Mouse (Mus musculus) hindbrain, embryonic 14.5 days (tissue): Measurements from ENCODE around the gene Mcm2. TPM values are rescaled to one million over a fixed set of nuclear protein-coding genes. Genes with fewer than 3 reads are reported as not detected.

Source experiments
- ATAC-seq: fragments of 200-750 bp; cut with Nextera tagmentation; 2 replicates; pipeline ENCODE4 v1.8.0; 2017; ENCODE audit warnings: moderate number of reproducible peaks, mild to moderate bottlenecking, moderate TSS enrichment, moderate library complexity; ENCODE audit not compliant: low FRiP score
- DNase-seq: peaks from one replicate; pipeline ENCODE4 v3.0.0-alpha.2; 2015; ENCODE audit warnings: low spot score
- H3K27ac ChIP-seq: fragments of 300-500 bp; sonication (generic); 2 replicates; pipeline ENCODE4 v1.5.1; 2014; ENCODE audit warnings: mild to moderate bottlenecking, moderate library complexity
- H3K27me3 ChIP-seq: fragments of 300-500 bp; sonication (generic); 2 replicates; pipeline ENCODE4 v1.6.1; 2014; ENCODE audit warnings: mild to moderate bottlenecking, low read length, mixed read lengths; ENCODE audit not compliant: control insufficient read depth, insufficient read depth
- H3K36me3 ChIP-seq: fragments of 300-500 bp; sonication (generic); replicated peaks from 2 replicates; pipeline ENCODE4 v1.6.1; 2014; ENCODE audit not compliant: control insufficient read depth, insufficient read depth
- H3K4me1 ChIP-seq: fragments of 300-500 bp; sonication (generic); replicated peaks from 2 replicates; pipeline ENCODE4 v1.6.1; 2014; ENCODE audit warnings: antibody characterized with exemption, low read length, mixed read lengths; ENCODE audit not compliant: control insufficient read depth, insufficient read depth
- H3K4me2 ChIP-seq: fragments of 300-500 bp; sonication (generic); replicated peaks from 2 replicates; pipeline ENCODE4 v1.6.1; 2014; ENCODE audit warnings: mild to moderate bottlenecking, moderate library complexity
- H3K4me3 ChIP-seq: fragments of 300-500 bp; sonication (generic); replicated peaks from 2 replicates; pipeline ENCODE4 v1.5.1; 2014; ENCODE audit warnings: mild to moderate bottlenecking, low read length
- H3K9ac ChIP-seq: fragments of 300-500 bp; sonication (generic); 2 replicates; pipeline ENCODE4 v1.6.1; 2014
- H3K9me3 ChIP-seq: fragments of 300-500 bp; sonication (generic); 2 replicates; pipeline ENCODE4 v1.6.1; 2016; ENCODE audit warnings: low read length; ENCODE audit not compliant: control insufficient read depth
- WGBS: fragments of 180-500 bp; shearing (Covaris S2); extraction: QIAGEN DNeasy Blood & Tissue Kit; methylation state at CpG from one replicate; pipeline ENCODE4 v1.1.7; 2014; 5-methylcytosine and 5-hydroxymethylcytosine counted together
- polyA plus RNA-seq: library from polyadenylated mRNA; unstranded; fragments of >200 nt; fragmentation: Nextera tagmentation; extraction: Ambion mirVana; gene quantifications from 2 replicates; pipeline ENCODE4 v1.2.1, GENCODE M21; 2014

The Mcm2 gene
- polyA plus RNA-seq, 1 experiment from 2014 or later, result 27.0 TPM

GRCm38 (mm10) chr6:88914799-88915198 is 16.2 kb upstream of the Mcm2 start:
- Histone ChIP-seq H3K9ac (no peak overlapping the region), H3K36me3 (peaks cover 25% of the 10 kb centered on the region), H3K4me3 (no peak overlapping the region), H3K4me2 (no peak overlapping the region), H3K4me1 (no peaks in the 10 kb centered on the region), H3K27me3 (no peaks in the 10 kb centered on the region), H3K27ac (no peak overlapping the region), H3K9me3 (no peaks in the 10 kb centered on the region)
- ATAC-seq (no peak), DNase-seq (no peak)
- WGBS, result 78% methylated on average over 5 of the region's 5 CpGs

GRCm38 (mm10) chr6:88913440-88913839 is 14.9 kb upstream of the Mcm2 start:
- Histone ChIP-seq H3K27ac (no peak overlapping the region), H3K27me3 (no peaks in the 10 kb centered on the region), H3K9ac (no peak overlapping the region), H3K36me3 (peaks cover 26% of the 10 kb centered on the region), H3K4me1 (no peaks in the 10 kb centered on the region), H3K4me2 (no peak overlapping the region), H3K4me3 (no peak overlapping the region), H3K9me3 (no peaks in the 10 kb centered on the region)
- ATAC-seq (no peak), DNase-seq (no peak)

GRCm38 (mm10) chr6:88913022-88913421 is 14.4 kb upstream of the Mcm2 start:
- H3K36me3 ChIP-seq, result peaks cover 26% of the 10 kb centered on the region
- 80% methylated on average over 4 of the region's 4 CpGs for WGBS
- no peaks in the 10 kb centered on the region for H3K4me1 ChIP-seq
- H3K9me3 ChIP-seq, result no peaks in the 10 kb centered on the region
- no peak overlapping the region for H3K9ac ChIP-seq
- no peak for ATAC-seq
- DNase-seq, result no peak
- no peak overlapping the region for H3K4me3 ChIP-seq
- no peak overlapping the region for H3K4me2 ChIP-seq
- H3K27me3 ChIP-seq, result no peaks in the 10 kb centered on the region
- H3K27ac ChIP-seq, result no peak overlapping the region

GRCm38 (mm10) chr6:88909151-88909550 is 10.6 kb upstream of the Mcm2 start:
- Histone ChIP-seq H3K27ac (no peak overlapping the region), H3K4me2 (no peak overlapping the region), H3K9me3 (no peaks in the 10 kb centered on the region), H3K4me3 (no peak overlapping the region), H3K4me1 (0 out of 2 replicates have a peak, but pooled peaks cover 2% of the 10 kb centered on the region), H3K27me3 (no peaks in the 10 kb centered on the region), H3K9ac (no peak overlapping the region), H3K36me3 (peaks cover 26% of the 10 kb centered on the region)
- DNase-seq, result no peak
- no peak for ATAC-seq
- WGBS, result 93% methylated on average over 6 of the region's 6 CpGs

- Histone ChIP-seq H3K4me2 (peak overlapping the region; percentile 27), H3K27ac (no peak overlapping the region), H3K27me3 (no peaks in the 10 kb centered on the region), H3K36me3 (peaks cover 15% of the 10 kb centered on the region), H3K9me3 (no peaks in the 10 kb centered on the region), H3K4me1 (peaks cover 18% of the 10 kb centered on the region), H3K9ac (no peak overlapping the region), H3K4me3 (no peak overlapping the region)
- DNase-seq (peak; percentile 81), ATAC-seq (no peak)
- 22% methylated on average over 16 of the region's 16 CpGs for WGBS
Observed at GRCm38 (mm10) chr6:88906369-88907108, 8.0 kb upstream of the Mcm2 start.

GRCm38 (mm10) chr6:88905042-88905441 is 6.5 kb upstream of the Mcm2 start:
- Histone ChIP-seq H3K27ac (no peak overlapping the region), H3K9ac (no peak overlapping the region), H3K36me3 (peaks cover 3% of the 10 kb centered on the region; the same call in 1 of the 2 replicates), H3K4me3 (no peak overlapping the region), H3K27me3 (no peaks in the 10 kb centered on the region), H3K4me1 (peaks cover 23% of the 10 kb centered on the region), H3K9me3 (no peaks in the 10 kb centered on the region), H3K4me2 (no peak overlapping the region)
- WGBS, result 87% methylated on average over 7 of the region's 7 CpGs
- no peak for ATAC-seq
- DNase-seq, result no peak

- Histone ChIP-seq H3K9ac (no peak overlapping the region), H3K4me2 (no peak overlapping the region), H3K36me3 (no peaks in the 10 kb centered on the region; the same call in 1 of the 2 replicates)
Observed at GRCm38 (mm10) chr6:88904456-88904974, 5.9 kb upstream of the Mcm2 start.

GRCm38 (mm10) chr6:88903708-88904107 is 5.1 kb upstream of the Mcm2 start:
- no peak overlapping the region; the same call in 1 of the 2 replicates for H3K4me3 ChIP-seq
- H3K9ac ChIP-seq, result peak overlapping the region; percentile 75; the same call in 1 of the 2 replicates
- no peaks in the 10 kb centered on the region for H3K36me3 ChIP-seq
- H3K27ac ChIP-seq, result no peak overlapping the region
- ATAC-seq, result no peak
- H3K4me2 ChIP-seq, result peak overlapping the region; percentile 98
- H3K9me3 ChIP-seq, result no peaks in the 10 kb centered on the region
- DNase-seq, result no peak
- 82% methylated on average over 5 of the region's 5 CpGs for WGBS
- H3K4me1 ChIP-seq, result peaks cover 23% of the 10 kb centered on the region
- H3K27me3 ChIP-seq, result no peaks in the 10 kb centered on the region

More at GRCm38 (mm10) chr6:88904456-88904974, 5.9 kb upstream of the Mcm2 start:
- ATAC-seq, result no peak
- Histone ChIP-seq H3K4me3 (no peak overlapping the region), H3K27me3 (no peaks in the 10 kb centered on the region), H3K4me1 (peaks cover 23% of the 10 kb centered on the region), H3K9me3 (no peaks in the 10 kb centered on the region), H3K27ac (no peak overlapping the region)
- 93% methylated on average over 4 of the region's 4 CpGs for WGBS
- no peak for DNase-seq

GRCm38 (mm10) chr6:88901947-88902820 is 3.6 kb upstream of the Mcm2 start, which contains the start of gene Tpra1:
Gene Tpra1, plus strand, starts transcription at chr6:88902251.
- Histone ChIP-seq H3K4me2 (peak within 1 kb of the TSS; percentile 98), H3K27me3 (no peaks in the 10 kb centered on the region), H3K36me3 (no peaks in the 10 kb centered on the region), H3K4me1 (peaks cover 26% of the 10 kb centered on the region), H3K4me3 (peak within 1 kb of the TSS; percentile 57), H3K27ac (peak within 1 kb of the TSS; percentile 77), H3K9ac (peak within 1 kb of the TSS; percentile 75), H3K9me3 (no peaks in the 10 kb centered on the region)
- peak; percentile 89 for ATAC-seq
- peak; percentile 95 for DNase-seq
- WGBS, result under 1% methylated on average over 66 of the region's 66 CpGs
